Mouse (Mus musculus) midbrain, embryonic 14.5 days (tissue): ENCODE data around the gene Cript. TPM values are rescaled to one million over a fixed set of nuclear protein-coding genes. Genes with fewer than 3 reads are reported as not detected.
A peak's percentile ranks its signal among the peaks of the same experiment; 100 is the strongest.

ENCODE experiments used
- ATAC-seq: fragments of 200-750 bp; cut with Nextera tagmentation; 2 replicates; pipeline ENCODE4 v1.8.0; 2017; ENCODE audit warnings: moderate number of reproducible peaks, moderate library complexity; ENCODE audit not compliant: low FRiP score, low TSS enrichment
- DNase-seq: peaks from one replicate; pipeline ENCODE4 v3.0.0-alpha.2; 2015
- H3K27ac ChIP-seq: fragments of 300-500 bp; sonication (generic); replicated peaks from 2 replicates; pipeline ENCODE4 v1.5.1; 2014; ENCODE audit warnings: mild to moderate bottlenecking, low read depth, low read length, moderate library complexity
- H3K27me3 ChIP-seq: fragments of 300-500 bp; sonication (generic); 2 replicates; pipeline ENCODE4 v1.6.1; 2014; ENCODE audit warnings: low read length, control low read depth, mixed read lengths; ENCODE audit not compliant: control insufficient read depth, insufficient read depth
- H3K36me3 ChIP-seq: fragments of 300-500 bp; sonication (generic); 2 replicates; pipeline ENCODE4 v1.6.1; 2014; ENCODE audit warnings: low read length, control low read depth; ENCODE audit not compliant: control insufficient read depth, insufficient read depth
- H3K4me1 ChIP-seq: fragments of 300-500 bp; sonication (generic); 2 replicates; pipeline ENCODE4 v1.6.1; 2014; ENCODE audit warnings: mild to moderate bottlenecking, antibody characterized with exemption, low read length, control low read depth; ENCODE audit not compliant: control insufficient read depth, insufficient read depth
- H3K4me2 ChIP-seq: fragments of 300-500 bp; sonication (generic); 2 replicates; pipeline ENCODE4 v1.6.1; 2014; ENCODE audit warnings: mild to moderate bottlenecking, low read length, moderate library complexity
- H3K4me3 ChIP-seq: fragments of 300-500 bp; sonication (generic); replicated peaks from 2 replicates; pipeline ENCODE4 v1.5.1; 2014; ENCODE audit warnings: low read depth, low read length
- H3K9ac ChIP-seq: fragments of 300-500 bp; sonication (generic); replicated peaks from 2 replicates; pipeline ENCODE4 v1.6.1; 2014; ENCODE audit warnings: mild to moderate bottlenecking, low read length, moderate library complexity
- H3K9me3 ChIP-seq: fragments of 300-500 bp; sonication (generic); 2 replicates; pipeline ENCODE4 v1.6.1; 2016; ENCODE audit warnings: low read length, control low read depth, mixed read lengths; ENCODE audit not compliant: control insufficient read depth
- WGBS: fragments of 180-500 bp; shearing (Covaris S2); extraction: QIAGEN DNeasy Blood & Tissue Kit; methylation state at CpG from one replicate; pipeline ENCODE4 v1.1.7; 2014; 5-methylcytosine and 5-hydroxymethylcytosine counted together
- polyA plus RNA-seq: library from polyadenylated mRNA; unstranded; fragments of >200 nt; fragmentation: Nextera tagmentation; extraction: Ambion mirVana; gene quantifications from 2 replicates; pipeline ENCODE4 v1.2.1, GENCODE M21; 2014

Gene Cript
- 246 and 249 TPM in 2 replicates for polyA plus RNA-seq

DNA sequence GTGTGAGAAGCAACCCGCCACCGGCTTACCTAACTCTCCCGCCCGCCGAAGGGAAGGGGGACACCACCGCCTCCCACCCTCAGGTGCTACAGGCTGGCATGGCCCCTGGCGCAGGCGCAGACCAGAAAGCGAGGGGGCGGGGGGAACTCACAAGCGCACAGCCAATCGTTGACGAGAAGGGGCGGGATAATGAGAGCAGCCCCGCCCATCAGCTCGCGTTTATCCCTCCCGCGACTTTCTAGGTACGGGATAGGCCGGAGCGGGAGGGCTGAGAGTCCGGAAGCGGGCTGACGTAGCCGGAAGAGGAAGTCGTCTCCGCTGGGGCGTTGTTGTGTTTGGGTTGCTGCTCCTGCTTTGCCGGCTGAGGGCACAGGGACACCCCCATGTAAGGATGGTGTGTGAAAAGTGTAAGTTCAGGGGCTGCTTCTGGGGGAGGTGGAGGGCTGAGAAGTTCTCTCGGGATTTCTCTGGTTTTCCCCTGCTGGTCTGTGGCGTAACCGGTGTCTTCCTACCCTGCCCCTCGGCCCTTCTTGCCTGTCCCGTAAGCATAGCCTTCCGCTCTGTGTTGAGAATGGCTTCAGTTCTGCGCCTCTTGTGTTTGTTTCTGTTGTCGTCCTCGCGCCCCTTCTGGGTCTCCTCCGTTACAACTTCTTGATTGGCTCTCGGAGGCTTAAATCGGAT, at the start of gene Cript, which contains the start of gene Pigf:
Cript (plus strand) TSS at position 282 of the 681 bp plus-strand sequence.
Pigf (minus strand) TSS at position 138 of the 681 bp plus-strand sequence.
- H3K4me1 ChIP-seq: peaks cover 14% of the 10 kb centered on the region
- H3K4me3 ChIP-seq: peak within 1 kb of the TSS; percentile 86
- peak; percentile 100 for ATAC-seq
- peak within 1 kb of the TSS; percentile 57; the same call in 1 of the 2 replicates for H3K27ac ChIP-seq
- H3K9me3 ChIP-seq: no peaks in the 10 kb centered on the region
- H3K27me3 ChIP-seq: no peaks in the 10 kb centered on the region
- peak within 1 kb of the TSS; percentile 74 for H3K9ac ChIP-seq
- H3K36me3 ChIP-seq: peaks cover 15% of the 10 kb centered on the region
- H3K4me2 ChIP-seq: peak within 1 kb of the TSS; percentile 89
- WGBS: under 1% methylated on average over 43 of the region's 43 CpGs
- DNase-seq: peak; percentile 100

GRCm38 (mm10) chr17:86976387-86976786, 49.0 kb upstream of the Cript start:
- DNase-seq: no peak
- no peak overlapping the region for H3K9ac ChIP-seq
- no peak for ATAC-seq
- WGBS: 85% methylated on average over 10 of the region's 10 CpGs
- H3K4me3 ChIP-seq: no peak overlapping the region
- no peaks in the 10 kb centered on the region for H3K4me1 ChIP-seq
- no peak overlapping the region for H3K4me2 ChIP-seq
- H3K27me3 ChIP-seq: no peaks in the 10 kb centered on the region
- no peak overlapping the region for H3K27ac ChIP-seq
- no peaks in the 10 kb centered on the region for H3K9me3 ChIP-seq
- peaks cover 5% of the 10 kb centered on the region; the same call in 1 of the 2 replicates for H3K36me3 ChIP-seq

GRCm38 (mm10) chr17:86978496-86978895, 46.9 kb upstream of the Cript start:
- Histone ChIP-seq H3K4me1 (no peaks in the 10 kb centered on the region), H3K9me3 (no peaks in the 10 kb centered on the region), H3K36me3 (peaks cover 5% of the 10 kb centered on the region; the same call in 1 of the 2 replicates), H3K4me2 (no peak overlapping the region), H3K27ac (no peak overlapping the region), H3K27me3 (no peaks in the 10 kb centered on the region), H3K9ac (no peak overlapping the region), H3K4me3 (no peak overlapping the region)
- ATAC-seq (no peak), DNase-seq (no peak)
- WGBS: 90% methylated on average over 6 of the region's 6 CpGs

DNA sequence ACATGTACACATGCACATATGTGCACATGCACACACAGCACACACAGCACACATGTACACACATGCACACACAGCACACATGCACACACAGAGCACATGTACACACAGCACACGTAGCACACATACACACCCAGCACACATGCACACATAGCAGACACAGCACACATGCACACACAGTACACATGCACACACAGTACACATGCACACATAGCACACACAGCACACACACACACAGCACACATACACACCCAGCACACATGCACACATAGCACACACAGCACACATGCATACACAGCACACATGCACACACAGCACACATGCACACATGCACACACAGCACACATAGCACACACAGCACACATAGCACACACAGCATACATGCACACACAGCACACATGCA, 44.1 kb upstream of the Cript start:
- Histone ChIP-seq H3K36me3 (peaks cover 3% of the 10 kb centered on the region; the same call in 1 of the 2 replicates), H3K27me3 (no peaks in the 10 kb centered on the region), H3K27ac (no peak overlapping the region), H3K4me2 (no peak overlapping the region), H3K4me3 (no peak overlapping the region), H3K9me3 (no peaks in the 10 kb centered on the region), H3K9ac (no peak overlapping the region), H3K4me1 (peaks cover 3% of the 10 kb centered on the region; the same call in 1 of the 2 replicates)
- ATAC-seq: no peak
- no peak for DNase-seq
- WGBS: 97% methylated on average over 1 of the region's 1 CpGs

DNA sequence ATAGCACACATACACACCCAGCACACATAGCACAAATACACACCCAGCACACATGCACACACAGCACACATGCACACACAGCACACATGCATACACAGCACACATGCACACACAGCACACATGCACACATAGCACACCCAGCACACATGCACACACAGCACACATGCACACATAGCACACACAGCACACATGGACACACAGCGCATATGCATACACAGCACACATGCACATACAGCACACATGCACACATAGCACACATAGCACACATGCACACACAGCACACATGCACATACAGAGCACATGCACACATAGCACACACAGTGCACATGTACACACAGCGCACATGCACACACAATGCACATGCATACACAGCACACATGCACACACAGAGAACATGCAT, 43.6 kb upstream of the Cript start:
- Histone ChIP-seq H3K4me1 (peaks cover 8% of the 10 kb centered on the region), H3K4me3 (no peak overlapping the region), H3K36me3 (peaks cover 3% of the 10 kb centered on the region; the same call in 1 of the 2 replicates), H3K27me3 (no peaks in the 10 kb centered on the region), H3K9me3 (no peaks in the 10 kb centered on the region), H3K4me2 (no peak overlapping the region), H3K9ac (no peak overlapping the region), H3K27ac (no peak overlapping the region)
- ATAC-seq: no peak
- WGBS: 100% methylated on average over 2 of the region's 2 CpGs
- no peak for DNase-seq

- 61% methylated on average over 9 of the region's 9 CpGs for WGBS
- Histone ChIP-seq H3K27me3 (no peaks in the 10 kb centered on the region), H3K27ac (no peak overlapping the region), H3K4me1 (peaks cover 12% of the 10 kb centered on the region), H3K9ac (no peak overlapping the region), H3K4me2 (no peak overlapping the region), H3K4me3 (no peak overlapping the region), H3K9me3 (no peaks in the 10 kb centered on the region), H3K36me3 (peaks cover 3% of the 10 kb centered on the region; the same call in 1 of the 2 replicates)
- ATAC-seq (no peak), DNase-seq (no peak)
These were observed 42.9 kb upstream of the Cript start for GRCm38 (mm10) chr17:86982497-86982896.

DNA sequence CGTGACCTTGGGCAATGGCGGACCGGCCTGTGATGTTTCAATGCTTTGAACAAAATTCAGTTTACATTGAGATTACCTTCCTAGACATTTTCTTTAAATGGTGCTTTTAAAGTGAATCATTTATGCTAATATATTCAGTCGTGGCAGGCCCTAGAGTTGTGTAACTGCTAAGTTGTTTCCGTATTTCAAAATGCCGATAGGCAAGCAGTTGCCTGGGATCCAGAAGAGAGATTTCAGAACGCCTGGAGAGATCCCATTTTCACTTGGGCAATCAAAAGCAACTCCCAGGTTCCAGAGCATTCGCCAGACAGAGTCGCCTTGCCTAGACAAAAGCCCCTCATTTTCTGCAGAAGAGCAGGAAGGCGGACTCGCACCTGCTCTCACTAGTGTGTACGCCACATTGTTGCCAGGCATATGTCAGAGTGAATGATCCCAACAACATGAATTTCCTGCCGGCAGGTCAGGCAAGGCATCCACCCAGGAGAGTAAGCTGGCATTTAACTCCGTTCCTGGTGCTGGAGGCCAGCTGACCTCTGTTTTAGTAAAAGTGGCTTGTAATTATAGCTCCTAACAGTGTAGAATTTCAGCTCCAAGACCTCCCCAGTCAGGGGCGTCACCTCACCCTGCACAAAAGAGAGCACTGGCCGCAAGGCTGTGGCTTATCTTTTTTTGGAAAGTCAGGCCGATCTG, 38.8 kb upstream of the Cript start:
- Histone ChIP-seq H3K27ac (peak overlapping the region; percentile 60), H3K9ac (no peak overlapping the region; the same call in 1 of the 2 replicates), H3K27me3 (no peaks in the 10 kb centered on the region), H3K9me3 (no peaks in the 10 kb centered on the region), H3K36me3 (no peaks in the 10 kb centered on the region), H3K4me1 (peaks cover 12% of the 10 kb centered on the region), H3K4me3 (no peak overlapping the region), H3K4me2 (peak overlapping the region; percentile 11; the same call in 1 of the 2 replicates)
- DNase-seq (peak; percentile 59), ATAC-seq (no peak)
- 25% methylated on average over 17 of the region's 17 CpGs for WGBS

DNA sequence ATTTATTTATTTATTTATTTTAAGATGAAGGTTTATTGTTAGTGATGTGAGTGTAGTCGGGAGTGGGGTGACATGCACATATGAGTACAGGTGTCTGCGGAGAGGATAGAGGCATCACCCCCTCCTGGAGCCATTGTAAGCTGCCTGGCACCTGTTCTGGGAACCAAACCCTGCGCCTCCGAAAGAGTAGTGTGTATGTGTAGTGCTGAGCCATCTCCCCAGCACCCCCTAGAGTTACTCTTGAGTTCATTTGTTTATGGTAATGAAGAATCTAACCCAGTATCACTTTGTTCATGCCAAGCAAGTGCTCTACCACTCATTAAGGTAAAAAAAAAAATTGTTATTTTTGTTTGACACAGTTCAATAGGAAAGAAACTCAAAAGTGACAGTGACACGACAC, 37.2 kb upstream of the Cript start:
- Histone ChIP-seq H3K27ac (no peak overlapping the region), H3K36me3 (no peaks in the 10 kb centered on the region), H3K9ac (no peak overlapping the region), H3K4me3 (no peak overlapping the region), H3K9me3 (no peaks in the 10 kb centered on the region), H3K4me1 (peaks cover 12% of the 10 kb centered on the region), H3K4me2 (no peak overlapping the region), H3K27me3 (no peaks in the 10 kb centered on the region)
- WGBS: 49% methylated on average over 5 of the region's 5 CpGs
- DNase-seq (peak; percentile 31), ATAC-seq (peak; percentile 54; the same call in 1 of the 2 replicates)
